Mouse (Mus musculus) left cerebral cortex, adult 2 months (tissue): ENCODE measurements at regions not wholly inside any gene's neighbourhood (a gene's known extent, or its start where the extent isn't known, plus 50 kb on each side); places are given as distances from the start of the nearest gene placed in this dataset.
A peak's percentile ranks its signal among the peaks of the same experiment; 100 is the strongest.

Experiments used
- DNase-seq, 2 experiments: peaks; one replicate each; pipeline ENCODE4 v3.0.0; 2021 to 2022; ENCODE audit warnings: low spot score in 2 of 2, mixed read lengths in 1 of 2; ENCODE audit errors: extremely low spot score in 1 of 2
- H3K27ac ChIP-seq: fragments of 200-600 bp; 2 replicates; pipeline ENCODE4 v1.8.1; 2022
- H3K4me3 ChIP-seq: fragments of 200-600 bp; 2 replicates; pipeline ENCODE4 v1.8.1; 2022
- CTCF ChIP-seq: fragments of 200-600 bp; IDR thresholded peaks from 2 replicates; pipeline ENCODE4 v1.8.1; 2022; ENCODE audit warnings: antibody characterized with exemption, mild to moderate bottlenecking, moderate library complexity
- intact Hi-C: fragments of 180-260 bp; cut with DNase I; formaldehyde crosslinking; loops from one replicate; pipeline ENCODE4 v1.15.1; 2025

- Histone ChIP-seq H3K4me3 (no peak overlapping the region), H3K27ac (no peak overlapping the region)
- intact Hi-C loops: loop anchor here (5.0 to 10.0 kb wide), 3 partner anchors 641 to 988 kb away; no protein-coding TSS in a partner anchor
- DNase-seq: no peak
- TF ChIP-seq CTCF: peak; percentile 43
Observed at GRCm38 (mm10) chr4:50675576-50675975, 540.9 kb upstream of the Cylc2 start.

- TF ChIP-seq CTCF: no peak
- no peak for DNase-seq
- H3K4me3 ChIP-seq: no peak overlapping the region
- no peak overlapping the region for H3K27ac ChIP-seq
- intact Hi-C loops: no loop called here
Observed at GRCm38 (mm10) chr4:50686019-50686418, 530.5 kb upstream of the Cylc2 start.
